In the genomic region with DNA sequence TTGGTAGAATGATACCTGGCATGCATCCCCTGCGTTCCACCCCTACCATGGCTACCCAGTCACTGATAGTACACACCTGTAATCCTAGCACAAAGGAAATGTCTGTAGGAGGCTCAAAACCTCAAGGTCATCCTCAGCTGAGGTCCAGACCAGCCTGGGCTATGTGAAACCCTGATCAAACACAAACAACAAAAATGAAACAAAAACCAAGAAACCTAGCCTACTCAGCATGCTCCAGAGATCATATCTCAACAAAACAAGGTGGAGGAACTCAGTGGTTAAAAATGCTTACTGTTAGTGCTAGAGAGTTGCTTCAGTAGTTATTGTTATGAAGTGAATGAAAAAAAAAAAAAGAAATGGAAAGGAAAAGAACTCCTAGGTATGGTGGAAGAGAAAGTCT, we compare ENCODE assay signal across 18 mouse cellular contexts. TPM values are rescaled to one million over a fixed set of nuclear protein-coding genes. Genes with fewer than 3 reads are reported as not detected.
DNase-seq lines count a peak whose midpoint lies in the region; ATAC-seq and TF ChIP-seq lines count a peak whose summit lies in the region.
"Had no signal": no experiment of that assay in that cellular context is flagged by ENCODE, and none has a peak within 500 bp of the region (broad histone marks: within the 10 kb centered on the region; RNA-seq: fewer than 3 reads in every experiment).

A gene (minus strand): TSS at position 183 of the 400 bp plus-strand sequence.

- no peak for TF ChIP-seq EP300 in heart, postnatal 0 days (IDR thresholded peaks at IDR 0.05; ENCODE audit: low read depth)

- 0 out of 2 replicates have a peak, but pooled peaks cover 2% of the 10 kb centered on the region for H3K9me3 ChIP-seq in heart, postnatal 0 days (replicated peaks; ENCODE audit: control insufficient read depth, low read length)
- peaks cover 4% of the 10 kb centered on the region; the same call in 1 of the 2 replicates for H3K9me3 ChIP-seq in heart, embryonic 12.5 days (replicated peaks)

- no peak for DNase-seq in heart, postnatal 0 days (ENCODE audit: low spot score)
- DNase-seq in CD4-positive helper T cell, adult 2 months (ENCODE audit: low read depth, low spot score) = peak; percentile 75
- no peak for DNase-seq in right cerebral cortex, adult 18-20 months
- no peak for DNase-seq in kidney, adult 9 months
- DNase-seq: adrenal gland, postnatal 10 days; cerebellum, adult 11-12 months; kidney, adult 8-10 months; layer of hippocampus, adult 9-11 months; lung, embryonic 14.5 days had no signal

- TF ChIP-seq CTCF in heart, postnatal 0 days (IDR thresholded peaks at IDR 0.05; ENCODE audit: low read depth) = no peak
- no peak for TF ChIP-seq CTCF in bone marrow macrophage, adult 2 months (IDR thresholded peaks at IDR 0.05; ENCODE audit: low read depth, low read length)

- no peak within 1 kb of the TSS for H3K9ac ChIP-seq in heart, postnatal 0 days (replicated peaks; ENCODE audit: low read depth, low read length)
- H3K9ac ChIP-seq in heart, embryonic 12.5 days = no peak within 1 kb of the TSS
- H3K9ac ChIP-seq: hindbrain, embryonic 13.5 days; lung, embryonic 14.5 days had no signal

- H3K4me2 ChIP-seq in heart, postnatal 0 days (ENCODE audit: low read depth, low read length) = peak within 1 kb of the TSS; percentile 31; the same call in 1 of the 2 replicates
- no peak within 1 kb of the TSS for H3K4me2 ChIP-seq in heart, embryonic 12.5 days
- H3K4me2 ChIP-seq: hindbrain, embryonic 13.5 days; lung, embryonic 14.5 days; midbrain, embryonic 11.5 days had no signal

- no peaks in the 10 kb centered on the region for H3K27me3 ChIP-seq in heart, postnatal 0 days (ENCODE audit: control insufficient read depth, insufficient read depth, low read length)
- no peaks in the 10 kb centered on the region for H3K27me3 ChIP-seq in heart, embryonic 12.5 days (replicated peaks)
- H3K27me3 ChIP-seq: hindbrain, embryonic 13.5 days; Patski had no signal

- 71% methylated on average over 1 of the region's 1 CpGs for WGBS in heart, postnatal 0 days
- 73% methylated on average over 1 of the region's 1 CpGs for WGBS in heart, embryonic 12.5 days

- ATAC-seq in heart, postnatal 0 days (ENCODE audit: insufficient read depth, low read depth) = no peak
- ATAC-seq in heart, embryonic 12.5 days (ENCODE audit: insufficient number of reproducible peaks, low FRiP score) = no peak
- peak; percentile 18; the same call in 1 of the 2 replicates for ATAC-seq in megakaryocyte, adult 5-6 weeks (ENCODE audit: poor library complexity, severe bottlenecking)
- no peak for ATAC-seq in cerebellum, adult (ENCODE audit: insufficient number of reproducible peaks, low FRiP score, low TSS enrichment)
- ATAC-seq: Patski had no signal

- no peak for TF ChIP-seq POLR2A in bone marrow macrophage, adult 2 months (IDR thresholded peaks at IDR 0.05; ENCODE audit: borderline replicate concordance, low read depth, low read length)

- no peak within 1 kb of the TSS for H3K4me3 ChIP-seq in heart, postnatal 0 days (ENCODE audit: low read depth, low read length)
- H3K4me3 ChIP-seq in heart, embryonic 12.5 days = no peak within 1 kb of the TSS
- H3K4me3 ChIP-seq in bone marrow macrophage, adult 2 months (ENCODE audit: insufficient read depth, low read length) = peak within 1 kb of the TSS; percentile 58
- H3K4me3 ChIP-seq: erythroblast, embryonic 14.5 days; hindbrain, embryonic 13.5 days had no signal

- H3K4me1 ChIP-seq in heart, postnatal 0 days (ENCODE audit: control insufficient read depth, insufficient read depth) = no peaks in the 10 kb centered on the region
- no peaks in the 10 kb centered on the region for H3K4me1 ChIP-seq in heart, embryonic 12.5 days (replicated peaks)
- H3K4me1 ChIP-seq in bone marrow macrophage, adult 2 months (ENCODE audit: control insufficient read depth, insufficient read depth, low read length) = peaks cover 42% of the 10 kb centered on the region
- H3K4me1 ChIP-seq: hindbrain, embryonic 13.5 days had no signal

- no peaks in the 10 kb centered on the region for H3K36me3 ChIP-seq in heart, postnatal 0 days (replicated peaks; ENCODE audit: control insufficient read depth, insufficient read depth, low read length)
- H3K36me3 ChIP-seq in heart, embryonic 12.5 days = no peaks in the 10 kb centered on the region
- H3K36me3 ChIP-seq: hindbrain, embryonic 13.5 days had no signal

- peak within 1 kb of the TSS; percentile 46; the same call in 1 of the 2 replicates for H3K27ac ChIP-seq in heart, postnatal 0 days (ENCODE audit: low read depth)
- no peak within 1 kb of the TSS for H3K27ac ChIP-seq in heart, embryonic 12.5 days (ENCODE audit: poor library complexity, severe bottlenecking)
- H3K27ac ChIP-seq in bone marrow macrophage, adult 2 months (ENCODE audit: insufficient read depth, low read depth, low read length) = peak within 1 kb of the TSS; percentile 94
- H3K27ac ChIP-seq: hindbrain, embryonic 13.5 days had no signal

RNA-seq across cellular contexts. Expression of the gene that starts here (rescaled TPM):
- 0.12 and 0.84 TPM in 2 replicates for total RNA-seq in heart, postnatal 0 days (2014; rRNA removed; ENCODE audit: low replicate concordance)
- 0.37 and 0.38 TPM in 2 replicates for polyA plus RNA-seq in heart, postnatal 0 days (2015; fragmentation: Nextera tagmentation; extraction: Ambion mirVana)
- 0.43 and 0.46 TPM in 2 replicates for polyA plus RNA-seq in heart, embryonic 12.5 days (2016; fragmentation: Nextera tagmentation; extraction: Ambion mirVana)
- polyA plus RNA-seq in bone marrow macrophage, adult 2 months (2012; ENCODE audit: insufficient read depth, insufficient read length, missing spikeins) = 5.5 and 7.6 TPM in 2 replicates
- total RNA-seq in megakaryocyte, adult 5-6 weeks (2015) = 5.7 and 8.4 TPM in 2 replicates
- total RNA-seq in megakaryocyte, adult 5-6 weeks (2017) = 4.5 and 5.4 TPM in 2 replicates
- total RNA-seq: left cerebral cortex, postnatal 25 days had no signal
- polyA plus RNA-seq: erythroblast, embryonic 14.5 days had no signal
